Mouse (Mus musculus) urinary bladder, postnatal 4 days (tissue): ENCODE measurements around the gene Tfap2b.

ENCODE experiments used
- DNase-seq, 2 experiments: peaks; one replicate each; pipeline ENCODE4 v3.0.0; 2021 to 2022; ENCODE audit warnings: low spot score in 2 of 2

Gene Tfap2b

GRCm38 (mm10) chr1:19208641-19209358 is at the start of gene Tfap2b:
TSS of gene Tfap2b (plus strand) at chr1:19208914.
- DNase-seq: no peak

- no peak for DNase-seq
These were observed 29.8 kb upstream of the Tfap2b start for GRCm38 (mm10) chr1:19178742-19179397.

- DNase-seq: no peak
These were observed 3.1 kb upstream of the Tfap2b start for GRCm38 (mm10) chr1:19205649-19206048.

- DNase-seq: no peak
These were observed 2.5 kb upstream of the Tfap2b start for GRCm38 (mm10) chr1:19206194-19206593.

- no peak for DNase-seq
These were observed 1.1 kb upstream of the Tfap2b start for GRCm38 (mm10) chr1:19207611-19208010.

- DNase-seq: no peak
These were observed 638 bp downstream of the Tfap2b start for GRCm38 (mm10) chr1:19209359-19209745.

- no peak for DNase-seq
These were observed 1.1 kb downstream of the Tfap2b start for GRCm38 (mm10) chr1:19209776-19210175.

GRCm38 (mm10) chr1:19210215-19211032 is 1.7 kb downstream of the Tfap2b start:
- no peak for DNase-seq

GRCm38 (mm10) chr1:19211033-19211405 is 2.3 kb downstream of the Tfap2b start:
- no peak for DNase-seq

- no peak for DNase-seq
These were observed 2.9 kb downstream of the Tfap2b start for GRCm38 (mm10) chr1:19211546-19212154.

- no peak for DNase-seq
These were observed 4.0 kb downstream of the Tfap2b start for GRCm38 (mm10) chr1:19212691-19213090.

- no peak for DNase-seq
These were observed 4.5 kb downstream of the Tfap2b start for GRCm38 (mm10) chr1:19213171-19213570.

GRCm38 (mm10) chr1:19213851-19214395 is 5.2 kb downstream of the Tfap2b start:
- no peak for DNase-seq

GRCm38 (mm10) chr1:19217391-19217790 is 8.7 kb downstream of the Tfap2b start:
- no peak for DNase-seq

- no peak for DNase-seq
These were observed 9.5 kb downstream of the Tfap2b start for GRCm38 (mm10) chr1:19218221-19218620.

GRCm38 (mm10) chr1:19219381-19219780 is 10.7 kb downstream of the Tfap2b start:
- no peak for DNase-seq

GRCm38 (mm10) chr1:19220564-19220963 is 11.8 kb downstream of the Tfap2b start:
- DNase-seq: no peak

GRCm38 (mm10) chr1:19221601-19222000 is 12.9 kb downstream of the Tfap2b start:
- no peak for DNase-seq

- DNase-seq: no peak
These were observed 18.0 kb downstream of the Tfap2b start for GRCm38 (mm10) chr1:19226699-19227098.

GRCm38 (mm10) chr1:19230926-19231573 is 22.3 kb downstream of the Tfap2b start:
- no peak for DNase-seq

GRCm38 (mm10) chr1:19231574-19232080 is 22.9 kb downstream of the Tfap2b start:
- DNase-seq: no peak
